Mouse (Mus musculus) cerebellum, postnatal 10 days (tissue): ENCODE measurements around the gene Zfp526.
A peak's percentile ranks its signal among the peaks of the same experiment; 100 is the strongest.

Source experiments
- DNase-seq, 2 experiments: peaks; one replicate each; pipeline ENCODE4 v3.0.0; 2021; ENCODE audit warnings: mixed read lengths in 2 of 2

The Zfp526 gene

DNA sequence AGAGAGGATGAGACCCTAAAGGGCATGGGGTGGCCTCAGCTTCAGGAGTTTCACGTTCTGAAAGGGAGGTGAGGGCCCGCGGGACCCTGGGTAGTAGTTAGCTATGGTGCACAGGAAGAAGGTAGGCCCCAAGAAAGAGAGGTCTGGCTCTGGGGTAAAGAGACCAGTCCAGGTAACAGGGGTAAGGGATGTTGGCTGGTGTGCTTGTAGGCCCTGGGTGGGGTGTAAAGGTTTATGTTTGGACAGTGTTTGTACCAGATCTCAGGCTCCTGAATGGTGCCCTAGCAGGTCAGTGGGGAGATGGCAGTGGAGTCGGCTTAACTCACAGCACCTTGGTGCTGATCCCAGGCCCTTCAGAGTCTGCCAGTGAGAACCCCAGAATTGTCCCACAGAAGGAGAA, 47.8 kb downstream of the Zfp526 start:
- peak; percentile 23 to 36 for DNase-seq

GRCm38 (mm10) chr7:25269545-25270271, 48.5 kb downstream of the Zfp526 start:
- DNase-seq, result peak in 1 of 2 experiments; percentile 15

DNA sequence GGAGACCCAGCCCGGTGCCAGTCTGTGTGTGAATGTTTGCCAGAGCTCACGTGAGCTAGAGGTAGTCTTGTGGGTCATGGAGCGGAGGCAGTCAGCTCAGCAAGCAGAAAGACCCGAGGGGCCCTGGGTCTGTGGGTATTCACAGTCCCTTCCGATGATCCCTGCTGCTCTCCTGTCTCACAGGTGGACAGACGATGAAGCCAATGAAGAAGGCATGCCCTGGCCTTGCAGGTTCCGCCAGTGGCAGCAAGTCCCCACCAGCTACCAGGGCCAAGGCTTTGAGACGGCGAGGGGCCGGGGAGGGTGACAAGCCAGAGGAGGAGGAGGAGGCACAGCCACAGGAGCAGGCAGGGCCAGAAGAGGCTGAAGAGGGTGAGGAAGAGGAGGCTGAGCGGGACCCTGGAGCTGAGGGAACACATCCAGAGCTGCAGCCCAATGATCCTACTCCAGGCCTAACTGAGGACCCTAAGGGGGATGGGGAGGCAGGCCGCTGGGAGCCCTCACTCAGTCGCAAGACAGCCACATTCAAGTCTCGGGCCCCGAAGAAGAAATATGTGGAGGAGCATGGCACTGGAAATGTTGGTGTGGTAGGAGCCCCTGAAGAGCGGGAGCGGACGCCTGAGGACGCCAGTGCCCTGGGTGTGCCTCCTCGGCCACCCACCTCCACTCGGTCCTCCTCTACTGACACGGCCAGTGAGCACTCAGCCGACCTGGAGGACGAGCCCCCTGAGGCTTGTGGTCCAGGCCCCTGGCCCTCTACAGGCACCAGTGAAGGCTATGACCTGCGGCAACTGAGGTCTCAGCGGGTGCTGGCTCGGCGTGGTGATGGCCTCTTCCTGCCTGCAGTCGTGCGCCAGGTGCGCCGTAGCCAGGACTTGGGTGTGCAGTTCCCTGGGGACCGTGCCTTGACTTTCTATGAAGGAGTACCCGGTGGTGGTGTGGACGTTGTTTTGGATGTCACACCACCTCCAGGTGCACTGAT, 49.7 kb downstream of the Zfp526 start:
- peak in 1 of 2 experiments; percentile 31 for DNase-seq

DNA sequence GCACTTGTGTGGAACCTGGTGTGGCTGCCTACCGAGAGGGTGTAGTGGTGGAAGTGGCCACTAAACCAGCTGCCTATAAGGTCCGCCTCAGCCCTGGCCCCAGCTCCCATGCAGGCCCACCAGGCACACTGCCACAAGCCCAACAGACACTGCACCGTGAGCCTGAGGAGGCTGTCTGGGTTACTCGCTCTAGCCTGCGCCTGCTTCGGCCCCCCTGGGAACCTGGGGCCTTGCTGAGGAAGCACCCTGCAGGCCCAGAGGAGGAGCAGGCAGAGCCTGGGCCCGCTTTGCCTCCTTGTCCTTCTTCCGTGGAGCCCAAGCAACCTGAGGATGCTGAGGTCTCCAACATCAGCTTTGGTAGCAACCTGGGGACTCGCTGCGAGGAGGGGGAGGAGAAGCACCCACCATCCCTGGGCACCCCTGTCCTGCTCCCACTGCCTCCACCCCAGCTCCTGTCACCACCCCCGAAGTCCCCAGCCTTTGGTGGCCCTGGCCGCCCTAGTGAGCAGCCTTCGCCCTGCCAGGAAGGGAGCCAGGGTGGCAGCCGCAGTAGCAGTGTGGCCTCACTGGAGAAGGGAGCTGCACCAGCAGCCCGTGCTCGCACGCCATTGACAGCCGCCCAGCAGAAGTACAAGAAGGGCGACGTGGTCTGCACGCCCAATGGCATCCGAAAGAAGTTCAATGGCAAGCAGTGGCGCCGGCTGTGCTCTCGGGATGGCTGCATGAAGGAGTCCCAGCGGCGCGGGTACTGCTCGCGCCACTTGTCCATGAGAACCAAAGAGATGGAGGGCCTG, 50.6 kb downstream of the Zfp526 start:
- peak in 1 of 2 experiments; percentile 13 for DNase-seq

- peak in 1 of 2 experiments; percentile 30 for DNase-seq
Measured at GRCm38 (mm10) chr7:25272445-25273258, 51.4 kb downstream of the Zfp526 start.

DNA sequence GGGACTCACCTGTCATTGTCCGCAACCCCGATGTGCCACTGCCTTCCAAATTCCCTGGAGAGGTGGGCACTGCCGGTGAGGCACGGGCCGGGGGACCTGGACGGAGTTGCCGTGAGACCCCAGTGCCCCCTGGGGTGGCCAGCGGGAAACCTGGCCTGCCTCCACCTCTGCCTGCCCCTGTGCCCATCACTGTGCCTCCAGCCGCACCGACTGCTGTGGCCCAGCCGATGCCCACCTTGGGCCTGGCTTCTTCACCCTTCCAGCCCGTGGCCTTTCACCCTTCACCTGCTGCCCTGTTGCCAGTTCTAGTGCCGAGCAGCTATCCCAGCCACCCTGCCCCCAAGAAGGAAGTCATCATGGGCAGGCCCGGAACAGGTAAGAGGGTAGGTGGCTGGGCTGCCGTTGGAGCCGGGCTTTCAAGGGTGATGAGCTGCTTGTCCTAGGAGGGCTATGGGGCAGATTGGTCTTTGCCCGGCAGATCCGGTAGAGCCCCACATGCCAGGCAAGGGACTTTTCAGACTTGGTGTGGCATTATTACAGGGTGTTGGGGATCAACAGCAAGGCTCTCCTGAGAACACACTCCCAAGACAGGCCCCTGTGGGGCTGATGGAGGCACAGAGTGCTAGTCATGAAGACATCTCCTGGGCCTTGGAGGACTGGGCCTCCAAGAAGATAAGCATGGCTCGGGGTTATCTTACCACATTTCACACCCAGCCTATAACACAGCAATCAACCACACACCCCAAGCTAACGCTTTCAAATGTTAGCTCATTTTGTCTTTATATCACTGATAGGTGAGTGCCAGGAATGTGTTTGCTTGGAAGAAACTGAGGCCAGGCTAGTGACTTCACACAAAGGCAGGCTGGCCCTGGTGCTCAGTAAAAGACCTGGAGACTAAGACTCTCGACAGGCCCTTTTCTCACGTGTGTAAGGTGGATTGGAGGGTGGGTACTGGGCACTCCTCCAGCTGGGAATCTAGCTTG, 52.3 kb downstream of the Zfp526 start:
- peak; percentile 34 to 37 for DNase-seq

GRCm38 (mm10) chr7:25274571-25274970, 53.3 kb downstream of the Zfp526 start:
- DNase-seq, result no peak

GRCm38 (mm10) chr7:25274996-25275395, 53.8 kb downstream of the Zfp526 start:
- DNase-seq, result no peak

- DNase-seq, result peak in 1 of 2 experiments; percentile 17
Measured at GRCm38 (mm10) chr7:25275555-25276298, 54.5 kb downstream of the Zfp526 start.
